Mouse (Mus musculus) stomach, postnatal 0 days (tissue): Measurements from ENCODE around the gene A130010J15Rik. TPM values are rescaled to one million over a fixed set of nuclear protein-coding genes. Genes with fewer than 3 reads are reported as not detected.

Source experiments
- ATAC-seq: fragments of 200-750 bp; cut with Nextera tagmentation; 2 replicates; pipeline ENCODE4 v1.8.0; 2017; ENCODE audit not compliant: low FRiP score, low TSS enrichment
- DNase-seq: peaks from one replicate; pipeline ENCODE4 v3.0.0-alpha.2; 2016; ENCODE audit warnings: low spot score
- H3K27ac ChIP-seq: fragments of 300-500 bp; sonication (generic); replicated peaks from 2 replicates; pipeline ENCODE4 v1.5.1; 2014; ENCODE audit warnings: mild to moderate bottlenecking, control low read depth
- H3K27me3 ChIP-seq: fragments of 300-500 bp; sonication (generic); 2 replicates; pipeline ENCODE4 v1.6.1; 2014; ENCODE audit warnings: low read length; ENCODE audit not compliant: control insufficient read depth, insufficient read depth
- H3K36me3 ChIP-seq: fragments of 300-500 bp; sonication (generic); 2 replicates; pipeline ENCODE4 v1.6.1; 2014; ENCODE audit warnings: low read length, mixed read lengths; ENCODE audit not compliant: control insufficient read depth, insufficient read depth
- H3K4me1 ChIP-seq: fragments of 300-500 bp; sonication (generic); replicated peaks from 2 replicates; pipeline ENCODE4 v1.6.1; 2014; ENCODE audit warnings: antibody characterized with exemption; ENCODE audit not compliant: control insufficient read depth, insufficient read depth
- H3K4me2 ChIP-seq: fragments of 300-500 bp; sonication (generic); replicated peaks from 2 replicates; pipeline ENCODE4 v1.6.1; 2014; ENCODE audit warnings: low read depth, mild to moderate bottlenecking, control low read depth, moderate library complexity
- H3K4me3 ChIP-seq: fragments of 300-500 bp; sonication (generic); 2 replicates; pipeline ENCODE4 v1.5.1; 2014; ENCODE audit warnings: low read depth, low read length, control low read depth
- H3K9ac ChIP-seq: fragments of 300-500 bp; sonication (generic); 2 replicates; pipeline ENCODE4 v1.6.1; 2014; ENCODE audit warnings: mild to moderate bottlenecking, low read length, control low read depth, mixed read lengths
- H3K9me3 ChIP-seq: fragments of 300-500 bp; sonication (generic); 2 replicates; pipeline ENCODE4 v1.6.1; 2016; ENCODE audit warnings: low read length; ENCODE audit not compliant: control insufficient read depth
- CTCF ChIP-seq: IDR thresholded peaks from 2 replicates; pipeline ENCODE4 v1.5.1; 2016; ENCODE audit warnings: antibody characterized with exemption, low read depth, mild to moderate bottlenecking, moderate library complexity
- EP300 ChIP-seq: optimal IDR thresholded peaks from 2 replicates; pipeline ENCODE3; 2016; ENCODE audit warnings: antibody characterized with exemption
- WGBS: fragments of 180-500 bp; shearing (Covaris S2); extraction: QIAGEN DNeasy Blood & Tissue Kit; methylation state at CpG from one replicate; pipeline ENCODE4 v1.1.7; 2014; 5-methylcytosine and 5-hydroxymethylcytosine counted together
- polyA plus RNA-seq: library from polyadenylated mRNA; unstranded; fragments of >200 nt; fragmentation: Nextera tagmentation; extraction: Ambion mirVana; gene quantifications from 2 replicates; pipeline ENCODE4 v1.2.1, GENCODE M21; 2015

The A130010J15Rik gene
- polyA plus RNA-seq, 1 experiment from 2014 or later: 11.4 TPM

DNA sequence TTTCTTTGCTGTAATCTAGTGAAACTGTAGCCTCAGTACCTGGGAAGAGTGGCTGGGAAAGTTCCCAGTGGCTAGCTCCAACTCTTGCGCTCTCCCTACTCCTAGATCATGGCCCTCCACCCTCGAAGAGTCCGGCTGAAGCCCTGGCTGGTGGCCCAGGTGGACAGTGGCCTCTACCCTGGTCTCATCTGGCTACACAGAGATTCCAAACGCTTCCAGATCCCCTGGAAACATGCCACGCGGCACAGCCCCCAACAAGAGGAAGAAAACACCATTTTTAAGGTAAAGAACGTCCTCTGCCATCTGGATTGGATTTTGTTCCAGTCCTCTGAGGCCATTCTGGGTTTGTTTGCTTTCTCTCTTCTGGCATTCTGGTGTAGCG, 10.7 kb upstream of the A130010J15Rik start:
- H3K4me3 ChIP-seq: no peak overlapping the region
- no peaks in the 10 kb centered on the region; the same call in 1 of the 2 replicates for H3K4me1 ChIP-seq
- no peak for TF ChIP-seq CTCF
- TF ChIP-seq EP300: no peak
- no peaks in the 10 kb centered on the region for H3K36me3 ChIP-seq
- WGBS: 67% methylated on average over 8 of the region's 8 CpGs
- DNase-seq (no peak), ATAC-seq (no peak)
- H3K4me2 ChIP-seq: peak overlapping the region; percentile 36
- H3K9me3 ChIP-seq: no peaks in the 10 kb centered on the region
- peak overlapping the region; percentile 1; the same call in 1 of the 2 replicates for H3K9ac ChIP-seq
- H3K27ac ChIP-seq: peak overlapping the region; percentile 86
- H3K27me3 ChIP-seq: no peaks in the 10 kb centered on the region

DNA sequence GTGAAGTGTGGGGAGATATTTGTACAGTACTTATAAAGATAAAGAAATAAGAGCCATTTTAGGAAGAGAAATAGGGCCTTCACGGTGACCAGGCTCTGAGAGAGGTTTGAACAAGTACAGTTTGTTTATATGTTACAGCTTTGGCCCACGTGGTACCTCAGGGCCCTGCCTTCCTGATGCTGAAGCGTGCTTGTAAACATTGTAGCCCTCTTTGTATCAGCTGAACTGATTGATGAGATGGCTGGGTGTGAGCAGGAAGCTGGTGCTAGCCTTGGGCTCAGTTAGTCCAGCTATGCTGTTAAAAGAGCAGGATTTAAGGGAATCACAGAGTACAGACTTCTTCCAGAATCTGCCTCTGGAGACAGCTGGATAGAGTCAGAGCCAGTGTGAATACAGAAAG, 8.7 kb upstream of the A130010J15Rik start:
- 11% methylated on average over 3 of the region's 3 CpGs for WGBS
- Histone ChIP-seq H3K9ac (0 out of 2 replicates have a peak overlapping the region, but pooled peaks have one; percentile 13), H3K27me3 (no peaks in the 10 kb centered on the region), H3K9me3 (no peaks in the 10 kb centered on the region), H3K4me1 (no peaks in the 10 kb centered on the region; the same call in 1 of the 2 replicates), H3K27ac (no peak overlapping the region), H3K4me3 (no peak overlapping the region), H3K4me2 (no peak overlapping the region), H3K36me3 (no peaks in the 10 kb centered on the region)
- ATAC-seq (0 out of 2 replicates have a peak, but pooled peaks have one; percentile 19), DNase-seq (no peak)
- no peak for TF ChIP-seq EP300
- no peak for TF ChIP-seq CTCF

DNA sequence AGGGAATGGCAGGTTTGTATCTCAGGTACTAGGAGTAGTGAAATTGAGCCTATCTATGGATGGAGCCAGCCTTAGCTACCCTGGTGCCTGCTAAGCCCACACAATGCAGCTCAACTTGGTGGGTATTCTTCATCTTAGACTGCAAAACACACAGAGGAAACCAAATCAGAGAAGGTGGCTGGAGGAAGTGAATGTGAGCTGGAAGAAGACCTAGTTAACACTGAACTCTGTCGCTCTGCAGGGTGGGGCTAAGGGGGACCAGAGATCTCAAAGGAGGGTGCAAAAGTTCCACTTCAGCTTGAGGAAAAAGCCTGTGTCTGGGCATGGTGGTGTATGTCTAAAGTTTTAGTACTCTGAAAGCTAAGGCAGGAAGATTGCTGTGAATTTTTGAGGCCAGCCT, 8.2 kb upstream of the A130010J15Rik start:
- TF ChIP-seq CTCF: no peak
- TF ChIP-seq EP300: no peak
- H3K9ac ChIP-seq: no peak overlapping the region
- ATAC-seq (no peak), DNase-seq (no peak)
- no peak overlapping the region for H3K4me3 ChIP-seq
- no peaks in the 10 kb centered on the region for H3K27me3 ChIP-seq
- no peaks in the 10 kb centered on the region; the same call in 1 of the 2 replicates for H3K4me1 ChIP-seq
- no peaks in the 10 kb centered on the region for H3K36me3 ChIP-seq
- 38% methylated on average over 1 of the region's 1 CpGs for WGBS
- H3K27ac ChIP-seq: no peak overlapping the region
- no peak overlapping the region for H3K4me2 ChIP-seq
- H3K9me3 ChIP-seq: no peaks in the 10 kb centered on the region

DNA sequence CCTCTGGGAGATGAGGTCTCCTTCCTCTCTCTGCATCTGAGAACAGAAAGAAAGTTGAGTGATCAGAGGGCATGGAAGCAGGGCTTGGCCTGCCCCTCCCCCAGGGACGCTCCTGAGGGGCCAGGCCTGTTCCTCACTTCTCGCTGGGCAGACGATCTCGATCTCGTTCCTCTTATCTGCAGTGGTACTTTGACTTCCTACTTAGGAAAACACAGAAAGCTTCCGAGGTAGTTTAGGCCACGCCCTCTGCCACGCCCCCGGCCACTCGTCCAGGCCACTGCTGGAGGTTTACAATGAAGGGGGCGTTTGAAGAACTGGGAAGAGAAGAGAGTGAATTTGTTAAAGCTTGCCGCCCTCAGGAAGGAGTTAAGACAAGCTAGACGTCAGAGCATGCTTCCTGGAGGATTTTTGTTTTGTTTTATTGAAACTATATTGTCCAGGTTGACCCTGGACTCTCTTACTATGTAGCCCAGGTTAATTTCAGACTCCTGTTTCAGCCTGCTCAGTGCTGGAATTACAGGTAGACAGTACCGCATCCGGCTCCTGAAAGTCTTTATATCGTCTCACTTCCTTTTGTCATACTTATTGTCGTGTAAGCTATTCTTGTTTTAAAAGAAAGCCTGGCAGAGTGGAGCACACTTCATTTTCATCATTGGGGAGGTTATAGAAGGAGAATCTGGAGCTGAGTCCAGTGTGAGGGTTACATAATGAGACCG, 7.4 kb upstream of the A130010J15Rik start:
- DNase-seq: peak; percentile 82

DNA sequence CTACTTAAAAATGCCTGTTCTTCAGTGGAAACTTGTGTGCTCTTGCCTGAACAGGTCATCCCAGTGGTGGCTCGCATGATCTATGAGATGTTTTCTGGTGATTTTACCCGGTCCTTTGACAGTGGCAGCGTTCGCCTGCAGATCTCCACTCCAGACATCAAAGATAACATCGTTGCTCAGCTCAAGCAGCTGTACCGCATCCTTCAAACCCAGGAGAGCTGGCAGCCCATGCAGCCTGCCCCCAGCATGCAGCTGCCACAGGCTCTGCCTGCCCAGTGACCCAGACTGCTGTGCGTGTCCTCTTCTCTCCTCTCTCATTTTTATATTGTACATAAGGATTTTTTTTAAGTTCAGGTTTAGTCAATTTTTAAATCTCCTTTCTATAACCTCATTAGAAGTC, 1.4 kb downstream of the A130010J15Rik start:
- Histone ChIP-seq H3K4me2 (no peak overlapping the region), H3K4me1 (no peaks in the 10 kb centered on the region), H3K9me3 (no peaks in the 10 kb centered on the region), H3K4me3 (no peak overlapping the region), H3K36me3 (no peaks in the 10 kb centered on the region), H3K27me3 (no peaks in the 10 kb centered on the region), H3K9ac (no peak overlapping the region), H3K27ac (peak overlapping the region; percentile 53; the same call in 1 of the 2 replicates)
- 62% methylated on average over 7 of the region's 7 CpGs for WGBS
- ATAC-seq: no peak
- peak; percentile 11 for DNase-seq
- TF ChIP-seq CTCF: no peak
- no peak for TF ChIP-seq EP300

More for the DNA sequence above, 7.4 kb upstream of the A130010J15Rik start:
- peak; percentile 33 for ATAC-seq
- Histone ChIP-seq H3K9ac (no peak overlapping the region), H3K4me3 (no peak overlapping the region), H3K27me3 (no peaks in the 10 kb centered on the region), H3K4me2 (peak overlapping the region; percentile 21), H3K27ac (no peak overlapping the region), H3K4me1 (no peaks in the 10 kb centered on the region; the same call in 1 of the 2 replicates), H3K36me3 (no peaks in the 10 kb centered on the region), H3K9me3 (no peaks in the 10 kb centered on the region)
- WGBS: 13% methylated on average over 18 of the region's 18 CpGs
- TF ChIP-seq CTCF: no peak
- no peak for TF ChIP-seq EP300

DNA sequence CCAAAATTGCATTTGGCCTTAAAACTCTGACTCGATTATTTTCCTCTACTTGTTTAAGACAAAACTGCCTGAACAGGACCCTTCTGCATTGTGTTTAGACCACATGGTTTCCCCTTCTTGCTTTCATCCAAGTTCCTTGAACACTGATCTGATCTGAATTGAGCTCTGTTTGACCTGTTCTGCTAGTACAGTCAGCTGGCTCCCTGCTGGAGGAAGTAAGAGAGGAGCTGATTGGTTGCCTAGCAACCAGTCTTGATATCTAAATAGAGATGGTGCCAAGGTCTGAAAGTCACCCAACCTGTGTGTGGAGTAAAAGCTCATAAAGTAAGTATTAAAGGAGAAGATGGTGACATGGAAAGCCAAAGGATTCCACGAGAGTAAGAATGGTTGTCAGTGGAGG, 2.0 kb downstream of the A130010J15Rik start:
- peak; percentile 55 for ATAC-seq
- WGBS: 47% methylated on average over 2 of the region's 2 CpGs

More for the DNA sequence above, 2.0 kb downstream of the A130010J15Rik start:
- Histone ChIP-seq H3K4me3 (no peak overlapping the region), H3K27me3 (no peaks in the 10 kb centered on the region), H3K4me1 (no peaks in the 10 kb centered on the region), H3K4me2 (no peak overlapping the region), H3K9me3 (no peaks in the 10 kb centered on the region), H3K9ac (no peak overlapping the region), H3K36me3 (no peaks in the 10 kb centered on the region), H3K27ac (0 out of 2 replicates have a peak overlapping the region, but pooled peaks have one; percentile 35)
- DNase-seq: peak; percentile 72
- no peak for TF ChIP-seq CTCF
- TF ChIP-seq EP300: no peak
